Mouse (Mus musculus): ENCODE measurements around the gene Zfand4.
"Not testable (repeated sequence)": the region's sequence is repeated elsewhere in the genome, so short reads cannot be mapped to it uniquely, and the experiment has no call there.

Zfand4 gene

DNA sequence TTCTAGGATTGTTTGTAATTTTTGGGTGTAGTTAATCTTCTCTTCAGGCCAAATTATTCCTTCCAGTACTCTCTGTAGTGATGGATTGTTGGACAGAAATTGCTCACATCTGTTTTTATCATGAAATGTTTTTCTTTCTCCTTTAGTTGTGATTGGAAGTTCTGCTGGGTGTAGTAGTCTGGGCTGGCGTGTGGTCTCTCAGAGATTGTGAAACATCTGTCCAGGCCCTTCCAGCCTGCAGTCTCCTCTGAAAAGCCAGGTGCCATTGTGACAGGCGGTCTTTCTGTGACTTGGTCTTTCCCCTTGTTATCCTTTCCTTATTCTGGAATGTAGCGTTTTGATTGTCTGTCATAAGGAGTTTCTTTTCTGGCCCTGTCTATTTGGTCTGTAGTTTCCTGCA is 55.2 kb downstream of the Zfand4 start:
- DNase-seq (ENCODE audit: low spot score in 2 of 2): no peak

GRCm38 (mm10) chr6:116326641-116327040 is 62.6 kb downstream of the Zfand4 start:
- DNase-seq (ENCODE audit: low spot score in 2 of 2): no peak

GRCm38 (mm10) chr6:116331396-116331795 is 67.4 kb downstream of the Zfand4 start:
- no peak for DNase-seq (ENCODE audit: low spot score in 2 of 2)

GRCm38 (mm10) chr6:116337466-116337834 is 73.4 kb downstream of the Zfand4 start:
- DNase-seq (ENCODE audit: low spot score in 2 of 2): no peak

GRCm38 (mm10) chr6:116337835-116338501 is 73.9 kb downstream of the Zfand4 start, which contains the start of gene March8:
TSS of gene March8 (plus strand) at chr6:116338024.
- peak; percentile 74 to 81 for DNase-seq (ENCODE audit: low spot score in 2 of 2)

DNA sequence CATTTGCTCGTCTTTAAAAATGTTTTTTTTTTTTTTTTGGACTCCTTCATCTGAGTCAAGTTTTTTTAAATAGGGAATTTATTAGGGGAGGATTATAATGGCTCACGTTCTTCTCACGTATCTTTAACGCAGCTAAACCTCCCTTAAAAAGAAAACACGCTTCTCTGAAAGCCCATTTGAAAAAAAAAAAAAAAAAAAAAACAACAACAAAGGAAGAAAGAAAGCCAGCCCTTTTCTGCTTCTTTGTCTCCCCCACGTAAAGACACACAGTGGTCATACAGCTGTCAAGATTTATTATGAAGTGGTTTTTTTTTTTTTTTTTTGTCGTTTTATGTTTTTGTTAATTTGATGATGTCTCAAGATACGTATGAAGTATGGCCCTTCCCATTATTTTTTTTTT is 74.5 kb downstream of the Zfand4 start:
- DNase-seq (ENCODE audit: low spot score in 2 of 2): no peak

- DNase-seq (ENCODE audit: low spot score in 2 of 2): no peak
These were observed 75.1 kb downstream of the Zfand4 start for GRCm38 (mm10) chr6:116339088-116339487.

- no peak for DNase-seq (ENCODE audit: low spot score in 2 of 2)
These were observed 76.5 kb downstream of the Zfand4 start for GRCm38 (mm10) chr6:116340521-116340920.

DNA sequence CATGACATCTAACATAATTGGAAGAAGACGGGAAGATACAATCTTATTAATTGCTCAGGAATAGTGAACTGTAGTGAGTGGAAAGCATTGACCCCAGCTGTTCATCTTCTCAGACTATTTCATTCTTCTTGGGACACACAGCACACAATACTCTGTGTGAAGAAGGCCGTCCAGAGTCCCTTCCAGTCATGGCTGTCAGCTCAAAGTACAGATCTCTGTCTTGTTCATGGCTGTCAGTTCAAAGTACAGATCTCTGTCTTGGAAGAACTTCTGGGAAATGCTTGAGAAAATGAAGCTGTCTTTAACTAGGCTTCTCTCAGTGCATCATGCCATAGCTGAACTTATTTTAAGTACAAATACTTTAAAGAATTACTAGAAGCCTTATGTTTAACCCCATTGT is 83.9 kb downstream of the Zfand4 start:
- no peak for DNase-seq (ENCODE audit: low spot score in 2 of 2)

- no peak for DNase-seq (ENCODE audit: low spot score in 2 of 2)
These were observed 86.0 kb downstream of the Zfand4 start for GRCm38 (mm10) chr6:116349997-116350396.

- DNase-seq (ENCODE audit: low spot score in 2 of 2): no peak
These were observed 86.6 kb downstream of the Zfand4 start for GRCm38 (mm10) chr6:116350643-116351042.

DNA sequence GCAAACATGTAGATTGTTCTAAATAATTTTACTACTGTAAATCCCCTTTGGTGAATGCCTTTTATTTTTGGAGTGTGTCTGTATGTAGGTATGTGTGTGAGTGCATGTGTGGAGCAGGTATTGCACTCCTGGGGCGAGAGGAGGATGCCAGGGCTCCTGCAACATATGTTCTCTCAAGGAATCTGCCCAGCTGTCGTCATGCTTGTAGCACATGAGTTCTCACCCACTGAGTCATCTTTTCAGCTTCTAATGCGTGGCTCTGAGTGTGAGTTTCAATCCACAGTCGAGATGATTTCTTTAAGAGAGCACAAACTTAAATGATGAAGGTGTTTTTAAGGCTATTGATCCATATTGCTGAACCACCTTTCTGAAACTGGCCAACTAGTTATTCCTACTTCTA is 87.5 kb downstream of the Zfand4 start:
- no peak for DNase-seq (ENCODE audit: low spot score in 2 of 2)

DNA sequence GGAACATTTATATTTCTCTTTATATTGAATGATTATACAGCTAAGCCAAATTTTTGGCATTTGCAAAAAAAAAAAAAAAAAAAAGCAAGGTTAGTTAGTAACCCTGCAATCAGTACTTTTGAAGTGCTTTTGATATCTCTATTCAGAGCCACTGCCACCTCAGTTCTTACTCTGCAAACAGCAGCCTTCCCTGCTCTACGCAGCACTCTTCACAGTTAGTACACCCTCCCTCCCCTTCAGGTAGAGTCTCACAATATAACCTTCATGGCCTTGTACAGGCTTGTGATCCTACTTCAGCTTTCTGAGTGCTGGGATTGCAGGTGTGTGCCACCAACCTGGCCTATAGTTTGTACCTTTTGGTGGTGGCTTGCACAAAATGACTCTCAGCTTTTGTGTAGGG is 89.4 kb downstream of the Zfand4 start:
- no peak for DNase-seq (ENCODE audit: low spot score in 2 of 2)

GRCm38 (mm10) chr6:116356311-116356947 is 92.4 kb downstream of the Zfand4 start:
- DNase-seq (ENCODE audit: low spot score in 2 of 2): not testable (repeated sequence)

DNA sequence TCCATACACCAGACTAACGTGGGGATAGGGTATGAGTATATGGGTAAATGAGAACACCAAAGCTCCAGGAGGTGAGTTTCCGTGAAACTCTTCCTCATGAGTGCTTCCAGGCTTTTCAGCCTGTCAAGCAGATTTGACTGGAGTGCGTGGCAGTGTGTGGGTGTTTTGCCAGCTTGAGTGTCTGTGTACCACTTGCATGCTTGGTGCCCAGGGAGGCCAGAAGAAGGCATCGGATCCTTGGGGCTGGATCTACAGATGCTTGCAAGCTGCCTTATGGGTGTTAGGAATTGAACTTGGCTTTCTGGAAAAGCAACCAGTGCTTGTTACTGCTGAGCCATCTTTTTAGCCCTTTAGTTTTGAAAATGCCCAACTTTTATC is 92.9 kb downstream of the Zfand4 start:
- no peak for DNase-seq (ENCODE audit: low spot score in 2 of 2)

DNA sequence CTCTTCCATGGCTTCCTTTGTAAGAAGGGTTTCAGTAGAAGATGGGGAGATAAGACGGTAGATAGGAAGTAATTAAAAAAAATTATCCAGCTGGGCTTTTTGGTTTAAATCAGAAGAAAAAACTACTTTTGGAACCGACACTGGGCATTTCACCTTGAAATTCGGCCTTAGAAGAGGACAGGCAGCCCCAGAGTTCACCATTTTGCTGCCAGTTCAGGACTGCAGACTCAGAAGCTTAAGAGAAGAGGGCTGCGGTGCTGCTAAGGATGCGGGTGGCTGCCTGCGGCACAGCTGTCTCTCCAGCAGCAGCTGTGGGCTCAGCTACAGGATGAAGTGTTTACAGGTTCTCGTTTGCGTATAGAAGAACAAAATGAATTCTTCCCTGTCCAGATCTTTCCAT is 94.0 kb downstream of the Zfand4 start:
- DNase-seq (ENCODE audit: low spot score in 2 of 2): no peak

- DNase-seq (ENCODE audit: low spot score in 2 of 2): no peak
These were observed 95.2 kb downstream of the Zfand4 start for GRCm38 (mm10) chr6:116359256-116359655.

DNA sequence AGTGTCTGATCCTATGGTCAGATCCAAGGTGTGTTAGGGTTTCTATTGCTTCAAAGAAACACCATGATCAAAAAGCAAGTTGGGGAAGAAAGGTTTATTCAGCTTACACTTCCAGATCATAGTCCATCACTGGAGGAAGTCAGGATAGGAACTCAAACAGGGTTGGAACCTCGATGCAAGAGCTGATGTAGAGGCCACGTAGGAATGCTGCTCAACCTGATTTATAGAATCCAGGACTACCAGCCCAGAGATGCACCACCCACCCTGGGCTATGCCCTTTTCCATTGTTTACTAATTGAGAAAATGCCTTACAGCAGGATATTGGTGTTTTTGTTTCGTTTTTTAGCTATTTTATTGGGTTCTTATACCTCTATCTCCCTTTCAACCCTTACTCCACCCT is 97.4 kb downstream of the Zfand4 start:
- DNase-seq (ENCODE audit: low spot score in 2 of 2): no peak

DNA sequence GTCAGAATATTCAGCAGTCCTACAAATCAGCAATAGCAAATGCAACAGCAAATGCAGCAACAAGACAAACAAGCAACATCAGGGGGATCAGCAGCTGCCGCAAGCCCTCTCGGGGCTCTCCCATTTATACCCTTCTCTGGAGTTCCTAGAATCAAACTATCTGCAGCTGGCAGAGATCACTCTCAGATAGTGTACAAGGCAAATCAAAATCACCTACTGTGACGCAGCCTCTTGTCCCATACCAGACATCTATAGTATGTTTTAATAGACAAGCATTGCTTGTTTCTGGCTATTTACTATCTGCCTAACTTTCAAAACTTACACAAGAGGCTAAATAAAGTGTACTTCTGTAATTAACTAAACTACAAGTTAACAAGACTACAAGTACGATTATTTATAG is 98.0 kb downstream of the Zfand4 start:
- no peak for DNase-seq (ENCODE audit: low spot score in 2 of 2)

- DNase-seq (ENCODE audit: low spot score in 2 of 2): no peak
These were observed 103.9 kb downstream of the Zfand4 start for GRCm38 (mm10) chr6:116367971-116368370.

- no peak for DNase-seq (ENCODE audit: low spot score in 2 of 2)
These were observed 105.8 kb downstream of the Zfand4 start for GRCm38 (mm10) chr6:116369811-116370210.

DNA sequence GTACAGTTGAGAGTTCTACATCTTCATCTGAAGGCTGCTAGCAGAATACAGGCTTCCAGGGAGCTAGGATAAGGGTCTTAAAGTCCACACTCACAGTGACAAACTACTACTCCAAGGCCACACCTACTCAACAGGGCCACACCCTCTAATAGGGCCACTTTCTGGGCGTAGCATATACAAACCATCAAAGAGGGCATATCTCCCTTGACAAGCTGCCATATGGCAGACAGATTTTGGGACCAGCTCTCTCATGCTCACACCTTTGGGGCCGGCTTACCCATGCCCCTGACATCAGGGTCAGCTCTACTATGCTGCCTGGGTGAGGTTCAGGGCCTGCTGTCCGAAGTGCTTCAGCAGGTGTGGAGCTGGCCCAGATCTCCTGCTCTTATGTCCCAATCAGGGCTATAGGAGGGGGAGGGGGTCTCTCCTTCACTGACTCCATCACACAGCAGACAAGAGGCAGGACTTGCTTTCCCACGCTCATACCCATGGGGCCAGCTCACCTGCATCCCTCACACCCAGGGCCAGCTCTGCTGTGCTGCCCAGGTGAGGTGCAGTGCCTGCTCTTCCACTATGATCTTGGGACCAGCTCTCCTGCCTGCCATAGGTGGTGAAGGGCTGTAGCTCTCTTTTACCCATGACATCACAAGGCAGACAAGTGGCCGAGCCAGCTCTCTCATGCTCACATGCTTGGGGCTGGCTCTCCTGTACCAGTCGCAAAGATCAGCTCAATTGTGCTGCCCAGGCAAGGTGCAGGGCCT is 106.4 kb downstream of the Zfand4 start:
- no peak for DNase-seq (ENCODE audit: low spot score in 2 of 2)

GRCm38 (mm10) chr6:116371500-116371899 is 107.5 kb downstream of the Zfand4 start:
- no peak for DNase-seq (ENCODE audit: low spot score in 2 of 2)

All from natural killer cell, adult 2 months (primary cell).